Mouse (Mus musculus): Measurements from ENCODE around the gene Akp3. TPM values are rescaled to one million over a fixed set of nuclear protein-coding genes. Genes with fewer than 3 reads are reported as not detected.

Akp3 gene
- polyA plus RNA-seq, 1 experiment = 0.08 TPM

- H3K36me3 ChIP-seq (ENCODE audit: control insufficient read depth, insufficient read depth) = no peaks in the 10 kb centered on the region
- no peak overlapping the region for H3K4me3 ChIP-seq
- no peak overlapping the region for H3K4me2 ChIP-seq (ENCODE audit: low read depth)
- H3ac ChIP-seq (ENCODE audit: control insufficient read depth, insufficient read length) = no peak overlapping the region
- H3K27me3 ChIP-seq (ENCODE audit: control insufficient read depth, insufficient read depth, insufficient read length) = peaks cover 17% of the 10 kb centered on the region
- H3K79me2 ChIP-seq (ENCODE audit: control insufficient read depth, insufficient read depth) = no peaks in the 10 kb centered on the region
- TF ChIP-seq MAX (IDR thresholded peaks at IDR 0.05; ENCODE audit: low read depth) (no peak), POLR2AphosphoS2 (IDR thresholded peaks at IDR 0.05; ENCODE audit: insufficient read length, low read depth) (no peak), TCF3 (IDR thresholded peaks at IDR 0.05; ENCODE audit: insufficient read length, low read depth) (no peak), REST (IDR thresholded peaks at IDR 0.05; ENCODE audit: insufficient read depth, insufficient read length) (no peak), MYOD1 (IDR thresholded peaks at IDR 0.05; ENCODE audit: control insufficient read depth in 1 of 3, insufficient read length in 2 of 3, low read depth in 2 of 3) (no peak), E2F4 (IDR thresholded peaks at IDR 0.05; ENCODE audit: insufficient read depth) (no peak)
Observed at GRCm38 (mm10) chr1:87095642-87096041, 29.1 kb upstream of the Akp3 start.

- no peak overlapping the region for H3ac ChIP-seq (ENCODE audit: control insufficient read depth, insufficient read length)
Observed at GRCm38 (mm10) chr1:87098358-87098975, 26.3 kb upstream of the Akp3 start.

GRCm38 (mm10) chr1:87101411-87101810 lies 23.4 kb upstream of the Akp3 start, which contains the start of gene Alpi:
Gene Alpi (minus strand): TSS chr1:87101606.
- TF ChIP-seq CEBPB (IDR thresholded peaks at IDR 0.05; ENCODE audit: insufficient read depth, poor library complexity, severe bottlenecking) (no peak), REST (IDR thresholded peaks at IDR 0.05; ENCODE audit: insufficient read depth, insufficient read length) (no peak)
- Histone ChIP-seq H3K27me3 (ENCODE audit: control insufficient read depth, insufficient read depth, insufficient read length) (peaks cover 9% of the 10 kb centered on the region), H3ac (ENCODE audit: control insufficient read depth, insufficient read length) (no peak within 1 kb of the TSS), H3K79me2 (ENCODE audit: control insufficient read depth, insufficient read depth) (no peaks in the 10 kb centered on the region), H3K4me2 (ENCODE audit: low read depth) (no peak within 1 kb of the TSS), H3K36me3 (ENCODE audit: control insufficient read depth, insufficient read depth) (no peaks in the 10 kb centered on the region), H3K4me3 (no peak within 1 kb of the TSS)

More at GRCm38 (mm10) chr1:87098358-87098975, 26.3 kb upstream of the Akp3 start:
- no peak overlapping the region for H3K4me2 ChIP-seq (ENCODE audit: low read depth)
- H3K4me3 ChIP-seq = no peak overlapping the region
- H3K27me3 ChIP-seq (ENCODE audit: control insufficient read depth, insufficient read depth, insufficient read length) = peaks cover 17% of the 10 kb centered on the region
- no peaks in the 10 kb centered on the region for H3K36me3 ChIP-seq (ENCODE audit: control insufficient read depth, insufficient read depth)
- TF ChIP-seq REST (IDR thresholded peaks at IDR 0.05; ENCODE audit: insufficient read depth, insufficient read length) (no peak), SRF (IDR thresholded peaks at IDR 0.05; ENCODE audit: control insufficient read depth, insufficient read length, low read depth) (no peak), MYOG (IDR thresholded peaks at IDR 0.05; ENCODE audit: control insufficient read depth in 1 of 3, insufficient read depth in 1 of 3, insufficient read length in 2 of 3, low read depth in 2 of 3) (no peak), TCF3 (IDR thresholded peaks at IDR 0.05; ENCODE audit: insufficient read length, low read depth) (no peak), TCF12 (IDR thresholded peaks at IDR 0.05; ENCODE audit: insufficient read depth, poor library complexity, severe bottlenecking) (no peak), USF1 (IDR thresholded peaks at IDR 0.05; ENCODE audit: low read depth) (no peak), CEBPB (IDR thresholded peaks at IDR 0.05; ENCODE audit: insufficient read depth, poor library complexity, severe bottlenecking) (no peak), POLR2A (IDR thresholded peaks at IDR 0.05; ENCODE audit: insufficient read length, low read depth) (no peak), MAX (IDR thresholded peaks at IDR 0.05; ENCODE audit: low read depth) (no peak), MYOD1 (IDR thresholded peaks at IDR 0.05; ENCODE audit: control insufficient read depth in 1 of 3, insufficient read length in 2 of 3, low read depth in 2 of 3) (no peak)
- no peaks in the 10 kb centered on the region for H3K79me2 ChIP-seq (ENCODE audit: control insufficient read depth, insufficient read depth)

GRCm38 (mm10) chr1:87102114-87102513 lies 22.7 kb upstream of the Akp3 start:
- Histone ChIP-seq H3K4me3 (no peak overlapping the region), H3K36me3 (ENCODE audit: control insufficient read depth, insufficient read depth) (no peaks in the 10 kb centered on the region), H3K79me2 (ENCODE audit: control insufficient read depth, insufficient read depth) (no peaks in the 10 kb centered on the region), H3K4me2 (ENCODE audit: low read depth) (no peak overlapping the region), H3ac (ENCODE audit: control insufficient read depth, insufficient read length) (no peak overlapping the region), H3K27me3 (ENCODE audit: control insufficient read depth, insufficient read depth, insufficient read length) (peaks cover 3% of the 10 kb centered on the region)
- TF ChIP-seq CEBPB (IDR thresholded peaks at IDR 0.05; ENCODE audit: insufficient read depth, poor library complexity, severe bottlenecking) (no peak), POLR2AphosphoS2 (IDR thresholded peaks at IDR 0.05; ENCODE audit: insufficient read length, low read depth) (no peak), TCF12 (IDR thresholded peaks at IDR 0.05; ENCODE audit: insufficient read depth, poor library complexity, severe bottlenecking) (no peak), MAX (IDR thresholded peaks at IDR 0.05; ENCODE audit: low read depth) (no peak), MYOG (IDR thresholded peaks at IDR 0.05; ENCODE audit: control insufficient read depth in 1 of 3, insufficient read depth in 1 of 3, insufficient read length in 2 of 3, low read depth in 2 of 3) (no peak), SRF (IDR thresholded peaks at IDR 0.05; ENCODE audit: control insufficient read depth, insufficient read length, low read depth) (no peak), E2F4 (IDR thresholded peaks at IDR 0.05; ENCODE audit: insufficient read depth) (no peak)

- no peak overlapping the region for H3ac ChIP-seq (ENCODE audit: control insufficient read depth, insufficient read length)
- H3K36me3 ChIP-seq (ENCODE audit: control insufficient read depth, insufficient read depth) = no peaks in the 10 kb centered on the region
- H3K27me3 ChIP-seq (ENCODE audit: control insufficient read depth, insufficient read depth, insufficient read length) = no peaks in the 10 kb centered on the region
- no peak overlapping the region for H3K4me2 ChIP-seq (ENCODE audit: low read depth)
- no peak for TF ChIP-seq USF1 (IDR thresholded peaks at IDR 0.05; ENCODE audit: low read depth)
- H3K79me2 ChIP-seq (ENCODE audit: control insufficient read depth, insufficient read depth) = no peaks in the 10 kb centered on the region
- no peak overlapping the region for H3K4me3 ChIP-seq
Observed at GRCm38 (mm10) chr1:87103936-87104335, 20.8 kb upstream of the Akp3 start.

- Histone ChIP-seq H3K27me3 (ENCODE audit: control insufficient read depth, insufficient read depth, insufficient read length) (no peaks in the 10 kb centered on the region), H3K4me2 (ENCODE audit: low read depth) (no peak overlapping the region), H3K4me3 (no peak overlapping the region), H3ac (ENCODE audit: control insufficient read depth, insufficient read length) (no peak overlapping the region), H3K36me3 (ENCODE audit: control insufficient read depth, insufficient read depth) (no peaks in the 10 kb centered on the region), H3K79me2 (ENCODE audit: control insufficient read depth, insufficient read depth) (no peaks in the 10 kb centered on the region)
- TF ChIP-seq USF1 (IDR thresholded peaks at IDR 0.05; ENCODE audit: low read depth) (no peak), E2F4 (IDR thresholded peaks at IDR 0.05; ENCODE audit: insufficient read depth) (no peak), REST (IDR thresholded peaks at IDR 0.05; ENCODE audit: insufficient read depth, insufficient read length) (no peak), MYOD1 (IDR thresholded peaks at IDR 0.05; ENCODE audit: control insufficient read depth in 1 of 3, insufficient read length in 2 of 3, low read depth in 2 of 3) (no peak), MYOG (IDR thresholded peaks at IDR 0.05; ENCODE audit: control insufficient read depth in 1 of 3, insufficient read depth in 1 of 3, insufficient read length in 2 of 3, low read depth in 2 of 3) (no peak), TCF3 (IDR thresholded peaks at IDR 0.05; ENCODE audit: insufficient read length, low read depth) (no peak), TCF12 (IDR thresholded peaks at IDR 0.05; ENCODE audit: insufficient read depth, poor library complexity, severe bottlenecking) (no peak)
Observed at GRCm38 (mm10) chr1:87106536-87106935, 18.2 kb upstream of the Akp3 start.

Data from myocyte (in vitro differentiated cells).